Mouse (Mus musculus) embryonic stem cell, embryonic (primary cell): ENCODE results near the gene Espl1.

ENCODE experiments used
- CTCF ChIA-PET, 4 experiments: fragments of 300-600 bp in 2 of 4; fragments of 350-600 bp in 2 of 4; sonication (Branson Sonifier 250); formaldehyde crosslinking; loops; one replicate each; lab custom pipeline; 2022; ENCODE audit warnings: inconsistent platforms in 2 of 4; lab: Charles Lee
- POLR2A ChIA-PET, 4 experiments: fragments of 300-600 bp in 2 of 4; fragments of 350-600 bp in 2 of 4; sonication (Branson Sonifier 250); formaldehyde crosslinking; loops; one replicate each; lab custom pipeline; 2022; ENCODE audit warnings: antibody characterized with exemption in 4 of 4, inconsistent platforms in 1 of 4; lab: Charles Lee

The Espl1 gene

GRCm38 (mm10) chr15:102336946-102337345 lies 40.9 kb downstream of the Espl1 start:
- CTCF ChIA-PET: interaction anchor here in 1 of 4 experiments (0.5 kb wide), 1 partner anchor 15 kb away, joined by 4 read pairs; no protein-coding TSS in a partner anchor
- POLR2A ChIA-PET: interaction anchor here in 2 of 4 experiments (0.6 to 2.4 kb wide), 7 partner anchors 9 to 232 kb away, joined by 3 to 10 read pairs (median 3); partner anchors contain the start of gene Aaas (in 1 of the 2)

- CTCF ChIA-PET: interaction anchor here in 1 of 4 experiments (0.8 to 1.0 kb wide), 2 partner anchors 10 to 183 kb away, joined by 3 read pairs; no protein-coding TSS in a partner anchor
These were observed 43.5 kb downstream of the Espl1 start for GRCm38 (mm10) chr15:102339612-102340011.

GRCm38 (mm10) chr15:102341580-102341979 lies 45.5 kb downstream of the Espl1 start:
- ChIA-PET POLR2A (interaction anchor here in 2 of 4 experiments (0.6 to 1.4 kb wide), 5 partner anchors 9 to 101 kb away, joined by 3 to 6 read pairs (median 4); partner anchors contain the start of genes Aaas (in 1 of the 2) and Pfdn5 (in 1 of the 2)), CTCF (interaction anchor here in 2 of 4 experiments (0.7 to 1.8 kb wide), 3 partner anchors 36 to 184 kb away, joined by 3 to 8 read pairs (median 5); partner anchors contain the start of gene Npff (in 1 of the 2))

More at GRCm38 (mm10) chr15:102339612-102340011, 43.5 kb downstream of the Espl1 start:
- POLR2A ChIA-PET: interaction anchor here in 3 of 4 experiments (0.5 to 1.0 kb wide), 3 partner anchors 37 to 88 kb away, joined by 4 to 7 read pairs (median 4); no protein-coding TSS in a partner anchor

GRCm38 (mm10) chr15:102344490-102344889 lies 48.4 kb downstream of the Espl1 start:
- CTCF ChIA-PET: interaction anchor here in 2 of 4 experiments (0.6 to 1.5 kb wide), 3 partner anchors 12 to 703 kb away, joined by 3 read pairs; no protein-coding TSS in a partner anchor
- POLR2A ChIA-PET: interaction anchor here in 3 of 4 experiments (0.6 to 1.6 kb wide), 4 partner anchors 9 to 173 kb away, joined by 3 to 4 read pairs (median 3); partner anchors contain the start of genes Myg1 (in 1 of the 3), Pfdn5 (in 1 of the 3) and Tarbp2 (in 1 of the 3)

- POLR2A ChIA-PET: interaction anchor here in 3 of 4 experiments (0.9 to 2.2 kb wide), 37 partner anchors 8 to 324 kb away, joined by 3 to 13 read pairs (median 4); partner anchors contain the start of genes Tarbp2 (in 3 of the 3), Myg1 (in 2 of the 3), Pfdn5 (in 2 of the 3) and Espl1 (in 1 of the 3)
- CTCF ChIA-PET: interaction anchor here in 3 of 4 experiments (0.6 to 2.2 kb wide), 16 partner anchors 9 to 172 kb away, joined by 3 to 10 read pairs (median 4); partner anchors contain the start of genes Pcbp2 (in 1 of the 3) and Tarbp2 (in 1 of the 3)
These were observed 50.4 kb downstream of the Espl1 start for GRCm38 (mm10) chr15:102346444-102346843.

GRCm38 (mm10) chr15:102350138-102350941 lies 54.3 kb downstream of the Espl1 start, which contains the start of gene Aaas:
Gene Aaas (minus strand): TSS chr15:102350771.
- CTCF ChIA-PET: interaction anchor here (0.5 to 2.3 kb wide), 35 partner anchors 8 to 1370 kb away, joined by 3 to 20 read pairs (median 3); partner anchors contain the start of genes Myg1 (in 2 of the 4), Npff (in 2 of the 4), Pcbp2 (in 1 of the 4) and Tarbp2 (in 1 of the 4)
- POLR2A ChIA-PET: interaction anchor here (0.6 to 2.4 kb wide), 73 partner anchors 9 to 889 kb away, joined by 3 to 21 read pairs (median 4); partner anchors contain the start of genes Pcbp2 (in 3 of the 4), Sp1 (in 3 of the 4), Tarbp2 (in 3 of the 4) and Myg1 (in 2 of the 4)

- POLR2A ChIA-PET: interaction anchor here (0.5 to 2.4 kb wide), 70 partner anchors 8 to 888 kb away, joined by 3 to 21 read pairs (median 4); partner anchors contain the start of genes Pcbp2 (in 3 of the 4), Sp1 (in 3 of the 4), Tarbp2 (in 3 of the 4) and Myg1 (in 2 of the 4)
- CTCF ChIA-PET: interaction anchor here (0.6 to 2.3 kb wide), 30 partner anchors 8 to 1370 kb away, joined by 3 to 20 read pairs (median 4); partner anchors contain the start of genes Myg1 (in 2 of the 4), Npff (in 2 of the 4), Pcbp2 (in 1 of the 4) and Tarbp2 (in 1 of the 4)
These were observed 54.9 kb downstream of the Espl1 start for GRCm38 (mm10) chr15:102350942-102351291.

- ChIA-PET CTCF (interaction anchor here in 1 of 4 experiments (0.6 kb wide), 1 partner anchor 15 kb away, joined by 4 read pairs; no protein-coding TSS in a partner anchor), POLR2A (no interaction called here)
These were observed 56.1 kb downstream of the Espl1 start for GRCm38 (mm10) chr15:102352177-102352576.

DNA sequence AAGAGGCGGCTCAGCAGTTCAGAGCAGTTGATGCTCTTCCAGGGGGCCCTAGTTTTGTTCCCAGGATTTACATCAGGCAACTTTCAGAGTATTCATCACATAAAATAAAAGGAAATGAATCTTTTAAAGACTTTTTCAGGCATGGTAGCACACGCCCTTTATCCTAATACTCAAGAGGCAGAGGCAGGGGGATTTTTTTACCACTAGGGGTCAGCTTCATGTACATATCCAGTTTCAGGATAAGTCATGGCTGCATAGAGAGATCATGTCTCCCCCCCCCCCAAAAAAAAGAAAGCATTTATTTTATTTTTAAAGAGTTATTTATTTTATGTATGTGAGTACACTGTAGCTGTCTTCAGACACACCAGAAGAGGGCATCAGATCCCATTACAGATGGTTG lies 57.9 kb downstream of the Espl1 start:
- ChIA-PET CTCF (interaction anchor here (0.6 to 2.3 kb wide), 16 partner anchors 8 to 246 kb away, joined by 3 to 10 read pairs (median 4); partner anchors contain the start of genes Csad (in 1 of the 4), Pfdn5 (in 1 of the 4) and Sp7 (in 1 of the 4)), POLR2A (interaction anchor here in 3 of 4 experiments (0.6 to 2.3 kb wide), 21 partner anchors 8 to 505 kb away, joined by 3 to 12 read pairs (median 4); partner anchors contain the start of genes Tarbp2 (in 2 of the 3), Pcbp2 (in 1 of the 3), Pfdn5 (in 1 of the 3) and Sp1 (in 1 of the 3))

GRCm38 (mm10) chr15:102355134-102355870 lies 59.2 kb downstream of the Espl1 start:
- ChIA-PET CTCF (interaction anchor here (0.6 to 2.3 kb wide), 32 partner anchors 9 to 634 kb away, joined by 3 to 13 read pairs (median 4); partner anchors contain the start of genes Npff (in 2 of the 4), Csad (in 1 of the 4), Map3k12 (in 1 of the 4) and Myg1 (in 1 of the 4)), POLR2A (interaction anchor here in 3 of 4 experiments (0.6 to 2.3 kb wide), 42 partner anchors 9 to 316 kb away, joined by 3 to 16 read pairs (median 4); partner anchors contain the start of genes Sp1 (in 3 of the 3), Myg1 (in 2 of the 3), Tarbp2 (in 2 of the 3) and Amhr2 (in 1 of the 3))

DNA sequence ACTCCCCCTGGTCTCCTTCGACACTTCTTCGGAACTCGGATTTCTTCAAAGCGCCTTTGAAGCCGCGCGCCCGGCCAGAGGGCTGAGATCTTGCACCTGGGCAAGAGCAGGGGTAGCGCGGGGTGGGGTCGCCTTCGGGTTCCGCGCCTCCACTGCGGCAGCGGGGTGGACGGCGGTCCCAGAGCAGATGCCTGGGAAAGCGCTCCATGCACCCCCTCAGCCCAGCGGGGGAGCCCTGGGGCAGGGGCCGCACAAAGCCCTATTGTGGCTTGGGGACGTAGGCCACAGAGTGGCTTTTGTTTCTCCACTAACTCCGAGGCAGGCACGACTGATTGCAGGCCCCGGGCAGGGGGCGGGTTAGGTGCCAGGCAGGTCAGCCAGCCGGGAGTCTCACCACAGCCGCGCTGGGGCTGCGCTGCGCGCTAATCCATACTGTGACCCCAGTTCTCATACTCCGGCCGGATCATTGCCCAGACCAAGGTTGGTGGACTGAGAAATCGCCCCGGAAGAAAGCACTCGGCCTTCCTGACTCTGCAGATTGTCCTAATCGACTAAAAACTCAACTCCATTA lies 59.9 kb downstream of the Espl1 start:
- ChIA-PET POLR2A (interaction anchor here in 3 of 4 experiments (0.6 to 2.3 kb wide), 34 partner anchors 9 to 315 kb away, joined by 3 to 16 read pairs (median 5); partner anchors contain the start of genes Sp1 (in 3 of the 3), Myg1 (in 2 of the 3), Tarbp2 (in 2 of the 3) and Amhr2 (in 1 of the 3)), CTCF (interaction anchor here (0.6 to 2.3 kb wide), 26 partner anchors 10 to 634 kb away, joined by 3 to 13 read pairs (median 4); partner anchors contain the start of genes Npff (in 2 of the 4), Map3k12 (in 1 of the 4), Myg1 (in 1 of the 4) and Sp7 (in 1 of the 4))

- POLR2A ChIA-PET: interaction anchor here in 3 of 4 experiments (0.9 to 6.3 kb wide), 14 partner anchors 9 to 162 kb away, joined by 3 to 45 read pairs (median 4); partner anchors contain the start of gene Myg1 (in 1 of the 3)
- CTCF ChIA-PET: interaction anchor here in 1 of 4 experiments (0.8 to 1.8 kb wide), 2 partner anchors 132 to 383 kb away, joined by 3 to 5 read pairs; no protein-coding TSS in a partner anchor
These were observed 60.6 kb downstream of the Espl1 start for GRCm38 (mm10) chr15:102356501-102357325.

GRCm38 (mm10) chr15:102358126-102358525 lies 62.1 kb downstream of the Espl1 start:
- ChIA-PET POLR2A (interaction anchor here in 3 of 4 experiments (0.5 to 6.3 kb wide), 43 partner anchors 8 to 313 kb away, joined by 3 to 45 read pairs (median 4); partner anchors contain the start of genes Pcbp2 (in 3 of the 3), Myg1 (in 2 of the 3), Sp1 (in 2 of the 3) and Tarbp2 (in 2 of the 3)), CTCF (interaction anchor here (0.6 to 2.2 kb wide), 24 partner anchors 8 to 1255 kb away, joined by 3 to 16 read pairs (median 4); partner anchors contain the start of gene Aaas (in 1 of the 4))

DNA sequence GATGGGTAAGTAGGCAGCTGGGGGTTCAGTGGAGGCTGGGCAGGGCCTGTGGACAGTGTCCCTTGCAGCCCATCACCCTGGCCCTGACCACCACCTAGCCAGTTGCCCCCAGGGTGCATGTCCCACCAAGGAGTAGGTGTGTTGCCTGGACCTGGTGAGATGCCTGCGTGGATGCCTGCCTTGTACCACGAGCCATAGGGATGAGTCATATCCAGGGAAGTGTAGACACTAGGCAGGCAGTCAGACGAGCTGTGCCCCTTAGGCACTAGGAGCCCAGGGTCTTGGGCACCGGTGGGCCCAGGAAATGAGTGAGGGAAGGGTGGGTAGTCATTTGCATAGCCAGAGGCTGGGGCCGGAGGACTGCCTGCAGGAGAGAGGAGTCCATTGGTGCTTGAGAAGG lies 62.8 kb downstream of the Espl1 start:
- ChIA-PET CTCF (interaction anchor here (0.5 to 2.2 kb wide), 22 partner anchors 9 to 1731 kb away, joined by 3 to 16 read pairs (median 5); partner anchors contain the start of genes Aaas (in 2 of the 4) and Tarbp2 (in 1 of the 4)), POLR2A (interaction anchor here in 3 of 4 experiments (0.5 to 6.3 kb wide), 35 partner anchors 8 to 374 kb away, joined by 3 to 45 read pairs (median 5); partner anchors contain the start of genes Tarbp2 (in 3 of the 3), Pcbp2 (in 2 of the 3), Sp1 (in 2 of the 3) and Aaas (in 1 of the 3))
